Mouse (Mus musculus): ENCODE measurements around the gene Il7r.
"Not testable (repeated sequence)": the region's sequence is repeated elsewhere in the genome, so short reads cannot be mapped to it uniquely, and the experiment has no call there.

Il7r gene

GRCm38 (mm10) chr15:9530076-9530475 is at the start of gene Il7r:
TSS of gene Il7r (minus strand) at chr15:9530176.
- no peak for DNase-seq (ENCODE audit: low read depth, low spot score)

DNA sequence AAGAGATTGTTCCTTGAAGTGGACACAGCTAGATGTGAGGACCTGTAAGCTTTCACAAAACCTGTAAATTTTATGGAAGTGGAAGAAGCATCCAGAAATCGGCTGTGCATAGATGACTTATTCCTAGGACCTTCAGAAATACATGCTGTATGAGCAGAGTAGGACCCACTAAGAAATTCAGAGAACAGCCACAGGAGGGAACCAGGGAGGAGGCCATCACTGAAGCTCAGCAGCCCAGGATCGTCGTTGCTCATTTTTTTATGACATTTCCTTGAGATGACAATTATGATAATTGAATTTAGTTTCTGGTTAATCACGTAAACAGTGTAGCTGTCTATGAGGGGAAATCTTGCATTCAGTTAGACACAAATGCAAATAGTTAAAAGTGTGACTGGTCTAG is 47.3 kb upstream of the Il7r start:
- peak; percentile 75 for DNase-seq (ENCODE audit: low read depth, low spot score)

DNA sequence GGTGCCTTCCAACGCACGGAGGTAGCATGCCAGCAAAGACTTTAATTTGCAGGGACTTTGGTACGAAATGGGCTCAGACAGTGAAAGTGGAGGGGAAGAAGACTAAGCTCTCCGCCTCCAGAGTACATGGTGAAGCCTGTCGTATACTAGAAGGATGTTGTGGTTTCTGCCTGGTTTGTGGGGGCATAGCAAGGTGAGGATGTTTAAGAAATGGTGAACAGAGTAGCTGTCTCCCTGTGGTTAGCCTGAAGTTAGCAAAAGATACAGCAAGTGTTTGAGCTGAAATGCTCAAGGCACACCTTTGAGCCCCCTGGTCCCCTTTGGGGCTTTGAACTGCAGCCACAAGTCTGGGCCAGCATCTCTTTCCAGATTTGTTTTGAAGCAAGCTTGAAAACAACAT is 44.8 kb upstream of the Il7r start:
- peak; percentile 76 for DNase-seq (ENCODE audit: low read depth, low spot score)

DNA sequence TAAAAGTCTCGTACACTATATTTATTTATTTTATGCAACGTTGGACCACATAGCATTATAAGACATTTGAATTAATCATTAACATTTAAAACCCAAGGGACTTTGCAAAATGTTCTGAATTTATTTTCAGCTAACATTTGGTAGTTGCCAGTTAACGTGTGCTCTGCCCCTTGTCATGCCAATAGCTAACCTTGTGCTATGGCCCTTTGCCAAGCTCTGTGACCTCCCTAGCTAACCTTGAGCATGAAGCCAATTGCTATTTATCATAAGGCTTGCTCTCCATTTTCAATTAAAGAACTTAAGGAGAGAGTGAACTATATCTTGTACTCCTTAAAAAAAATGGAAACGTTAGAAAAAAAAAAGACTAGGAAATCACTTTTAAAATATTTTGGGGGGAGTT is 43.4 kb upstream of the Il7r start:
- no peak for DNase-seq (ENCODE audit: low read depth, low spot score)

DNA sequence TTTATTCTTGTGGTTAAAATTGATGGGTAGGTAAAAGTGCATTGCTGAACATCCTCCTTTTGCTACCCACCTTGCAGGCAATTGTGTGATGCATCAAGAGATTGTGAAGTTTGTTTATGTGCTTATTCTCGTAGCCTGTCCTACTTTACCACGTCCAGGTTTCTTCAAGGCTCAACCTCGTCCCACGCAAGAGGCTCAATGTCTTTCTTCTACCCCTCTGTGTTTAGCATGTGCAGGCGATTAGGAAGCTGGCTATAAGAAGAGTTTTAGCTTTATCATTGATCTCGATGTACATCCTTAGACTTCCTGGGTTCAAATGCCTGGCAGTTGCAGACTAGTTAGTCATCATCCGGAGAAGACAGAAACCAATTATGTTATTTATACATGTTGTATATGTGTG is 42.7 kb upstream of the Il7r start:
- peak; percentile 43 for DNase-seq (ENCODE audit: low read depth, low spot score)

DNA sequence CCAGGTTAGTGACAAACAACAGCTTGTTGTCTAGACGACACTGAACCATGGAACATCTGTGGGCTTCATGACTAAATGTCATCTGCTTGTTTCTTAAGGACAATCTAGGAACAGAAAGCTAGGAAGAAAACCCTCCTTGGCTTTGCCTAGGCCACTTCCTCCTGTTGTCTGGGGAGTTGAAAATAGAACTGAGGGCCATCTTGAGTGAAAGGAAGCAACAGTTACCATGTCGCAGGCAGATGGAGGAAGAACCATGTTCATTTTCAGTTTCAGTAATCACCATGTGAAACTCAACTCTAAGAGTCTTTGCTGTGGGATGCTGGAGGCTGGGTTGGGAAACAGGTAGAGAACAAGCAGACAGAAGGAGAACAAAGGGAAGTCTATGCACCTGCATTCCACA is 41.9 kb upstream of the Il7r start:
- DNase-seq (ENCODE audit: low read depth, low spot score), result peak; percentile 40

DNA sequence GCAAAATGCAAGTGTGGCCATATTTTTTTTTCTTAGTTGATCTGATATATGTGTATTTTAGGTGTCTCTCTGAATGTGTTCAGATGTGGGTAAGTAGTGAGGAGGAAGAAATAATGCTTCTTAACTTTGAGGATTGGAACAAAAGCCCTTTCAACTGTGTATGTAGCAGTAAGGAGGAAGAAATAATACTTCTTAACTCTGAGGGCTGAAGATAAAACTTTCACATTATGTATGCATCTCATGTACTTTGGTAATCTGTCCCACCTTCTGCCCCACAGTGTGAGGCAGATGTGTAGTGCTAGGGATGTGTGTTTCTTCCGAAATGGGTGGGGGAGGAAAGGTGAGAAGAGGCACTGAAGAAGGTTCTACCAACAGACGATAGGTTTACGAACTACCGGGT is 37.3 kb upstream of the Il7r start:
- no peak for DNase-seq (ENCODE audit: low read depth, low spot score)

GRCm38 (mm10) chr15:9565396-9565795 is 35.4 kb upstream of the Il7r start:
- no peak for DNase-seq (ENCODE audit: low read depth, low spot score)

GRCm38 (mm10) chr15:9564156-9564555 is 34.2 kb upstream of the Il7r start:
- peak; percentile 48 for DNase-seq (ENCODE audit: low read depth, low spot score)

DNA sequence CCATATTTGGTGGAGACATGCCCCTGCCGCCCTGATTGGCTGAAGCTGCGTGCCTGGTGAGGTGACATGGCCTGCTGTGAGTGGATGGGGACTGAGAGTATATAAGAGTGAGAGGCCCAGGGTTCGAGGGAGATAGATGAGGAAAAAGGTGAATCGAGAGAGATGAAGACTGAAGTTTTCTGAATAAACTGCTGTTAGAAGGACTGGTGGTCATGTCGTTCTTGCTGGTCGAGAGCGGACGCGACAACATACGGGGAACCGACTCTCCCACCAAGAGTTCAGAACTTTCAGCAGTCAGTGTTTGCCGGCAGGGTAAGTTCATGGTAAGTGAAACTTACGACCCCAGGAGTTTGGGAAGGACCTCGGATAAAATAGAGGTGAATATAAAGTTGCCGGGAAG is 27.3 kb upstream of the Il7r start:
- not testable (repeated sequence) for DNase-seq (ENCODE audit: low read depth, low spot score)

DNA sequence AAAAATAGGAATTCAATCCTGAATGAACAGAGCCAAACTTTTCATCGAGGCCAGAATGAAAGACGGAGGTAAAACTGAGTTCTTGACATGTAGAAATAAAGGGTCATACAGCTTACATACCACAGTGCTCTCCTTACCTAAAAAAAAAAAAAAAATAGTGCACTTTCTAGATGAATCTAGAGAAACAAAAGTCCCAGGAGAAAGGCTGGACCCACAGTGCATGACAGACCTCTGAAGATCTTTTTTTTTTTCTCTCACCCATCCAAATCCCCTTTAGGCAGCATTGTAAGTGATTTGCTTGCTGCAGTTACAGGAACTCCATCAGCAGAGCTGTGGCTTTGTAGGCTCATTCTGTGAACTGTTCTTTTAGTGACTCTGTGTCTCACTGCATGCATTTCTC is 19.0 kb upstream of the Il7r start:
- no peak for DNase-seq (ENCODE audit: low read depth, low spot score)

GRCm38 (mm10) chr15:9535200-9535599 is 5.2 kb upstream of the Il7r start:
- peak; percentile 57 for DNase-seq (ENCODE audit: low read depth, low spot score)

GRCm38 (mm10) chr15:9533356-9533902 is 3.5 kb upstream of the Il7r start:
- DNase-seq (ENCODE audit: low read depth, low spot score), result peak; percentile 78

- peak; percentile 73 for DNase-seq (ENCODE audit: low read depth, low spot score)
Measured at GRCm38 (mm10) chr15:9529646-9530045, 330 bp downstream of the Il7r start.

- DNase-seq (ENCODE audit: low read depth, low spot score), result peak; percentile 78
Measured at GRCm38 (mm10) chr15:9528186-9528935, 1.6 kb downstream of the Il7r start.

- DNase-seq (ENCODE audit: low read depth, low spot score), result peak; percentile 49
Measured at GRCm38 (mm10) chr15:9526412-9526811, 3.6 kb downstream of the Il7r start.

GRCm38 (mm10) chr15:9524907-9525306 is 5.1 kb downstream of the Il7r start:
- DNase-seq (ENCODE audit: low read depth, low spot score), result no peak

- peak; percentile 42 for DNase-seq (ENCODE audit: low read depth, low spot score)
Measured at GRCm38 (mm10) chr15:9523956-9524355, 6.0 kb downstream of the Il7r start.

- no peak for DNase-seq (ENCODE audit: low read depth, low spot score)
Measured at GRCm38 (mm10) chr15:9523059-9523458, 6.9 kb downstream of the Il7r start.

DNA sequence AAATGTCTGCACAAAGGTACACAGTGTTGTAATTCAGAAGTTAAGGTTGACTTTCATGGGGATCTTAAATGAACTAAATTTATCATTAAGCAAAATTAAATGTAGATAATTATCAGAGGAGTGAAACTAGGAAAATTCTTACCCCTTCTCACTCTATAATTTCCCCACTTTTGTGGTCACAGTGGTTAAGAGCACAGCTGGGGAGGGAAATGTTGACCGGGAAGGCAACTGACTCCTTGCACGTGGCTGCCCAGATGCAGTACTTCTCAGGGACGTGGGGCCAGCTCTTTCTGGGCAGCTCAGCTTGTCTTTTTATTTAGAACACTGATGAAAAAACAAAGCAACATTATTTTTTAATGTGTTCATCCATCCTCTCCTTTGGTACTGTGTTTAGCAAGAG is 37.9 kb downstream of the Il7r start:
- DNase-seq (ENCODE audit: low read depth, low spot score), result no peak

GRCm38 (mm10) chr15:9489417-9490118 is 40.4 kb downstream of the Il7r start:
- no peak for DNase-seq (ENCODE audit: low read depth, low spot score)

GRCm38 (mm10) chr15:9473188-9473587 is 56.8 kb downstream of the Il7r start:
- no peak for DNase-seq (ENCODE audit: low read depth, low spot score)

- no peak for DNase-seq (ENCODE audit: low read depth, low spot score)
Measured at GRCm38 (mm10) chr15:9472618-9473017, 57.4 kb downstream of the Il7r start.
